Mouse (Mus musculus) right cerebral cortex, postnatal 14 days (tissue): ENCODE data around the gene Bak1.

Experiments used
- DNase-seq: peaks from one replicate; pipeline ENCODE4 v3.0.0; 2022

Gene Bak1

GRCm38 (mm10) chr17:27028909-27029308, at the start of gene Bak1:
Bak1 (minus strand) TSS chr17:27029009.
- DNase-seq, result no peak

- DNase-seq, result no peak
Measured at GRCm38 (mm10) chr17:27078499-27078898, 49.7 kb upstream of the Bak1 start.

GRCm38 (mm10) chr17:27077920-27078319, 49.1 kb upstream of the Bak1 start:
- DNase-seq, result no peak

GRCm38 (mm10) chr17:27077133-27077532, 48.3 kb upstream of the Bak1 start:
- DNase-seq, result no peak

GRCm38 (mm10) chr17:27074849-27075745, 46.3 kb upstream of the Bak1 start:
- DNase-seq, result no peak

GRCm38 (mm10) chr17:27074236-27074635, 45.4 kb upstream of the Bak1 start:
- no peak for DNase-seq

- DNase-seq, result no peak
Measured at GRCm38 (mm10) chr17:27073778-27074177, 45.0 kb upstream of the Bak1 start.

- no peak for DNase-seq
Measured at GRCm38 (mm10) chr17:27073126-27073525, 44.3 kb upstream of the Bak1 start.

- DNase-seq, result peak; percentile 34
Measured at GRCm38 (mm10) chr17:27072363-27072762, 43.6 kb upstream of the Bak1 start.

- DNase-seq, result no peak
Measured at GRCm38 (mm10) chr17:27071630-27072029, 42.8 kb upstream of the Bak1 start.

- no peak for DNase-seq
Measured at GRCm38 (mm10) chr17:27070913-27071312, 42.1 kb upstream of the Bak1 start.

GRCm38 (mm10) chr17:27069071-27069470, 40.3 kb upstream of the Bak1 start:
- no peak for DNase-seq

GRCm38 (mm10) chr17:27066065-27066464, 37.3 kb upstream of the Bak1 start:
- no peak for DNase-seq

GRCm38 (mm10) chr17:27064195-27064594, 35.4 kb upstream of the Bak1 start:
- no peak for DNase-seq

GRCm38 (mm10) chr17:27063717-27064116, 34.9 kb upstream of the Bak1 start:
- DNase-seq, result no peak

- no peak for DNase-seq
Measured at GRCm38 (mm10) chr17:27062684-27063083, 33.9 kb upstream of the Bak1 start.

- no peak for DNase-seq
Measured at GRCm38 (mm10) chr17:27061727-27062126, 32.9 kb upstream of the Bak1 start.

GRCm38 (mm10) chr17:27060698-27061097, 31.9 kb upstream of the Bak1 start:
- DNase-seq, result no peak

- no peak for DNase-seq
Measured at GRCm38 (mm10) chr17:27057517-27058055, 28.8 kb upstream of the Bak1 start.

- no peak for DNase-seq
Measured at GRCm38 (mm10) chr17:27056812-27057516, 28.2 kb upstream of the Bak1 start, which contains the start of gene Itpr3. Itpr3 (plus strand) TSS chr17:27057304.

GRCm38 (mm10) chr17:27056170-27056569, 27.4 kb upstream of the Bak1 start:
- DNase-seq, result no peak

GRCm38 (mm10) chr17:27051514-27051913, 22.7 kb upstream of the Bak1 start:
- DNase-seq, result no peak

- DNase-seq, result no peak
Measured at GRCm38 (mm10) chr17:27050853-27051252, 22.0 kb upstream of the Bak1 start.
